Mouse (Mus musculus) testis, adult 2 months (tissue): Measurements from ENCODE around the gene Gm2a. TPM values are rescaled to one million over a fixed set of nuclear protein-coding genes. Genes with fewer than 3 reads are reported as not detected.

Source experiments
- H3K27ac ChIP-seq: fragments of 200-500 bp; 2 replicates; pipeline ENCODE4 v1.5.1; 2012; ENCODE audit warnings: low read depth, low read length; ENCODE audit not compliant: control insufficient read depth, insufficient read depth
- H3K27me3 ChIP-seq: fragments of 200-500 bp; 2 replicates; pipeline ENCODE4 v1.6.1; 2012; ENCODE audit warnings: mild to moderate bottlenecking, low read length, moderate library complexity; ENCODE audit not compliant: control insufficient read depth, insufficient read depth
- H3K36me3 ChIP-seq: fragments of 200-500 bp; 2 replicates; pipeline ENCODE4 v1.6.1; 2012; ENCODE audit warnings: mild to moderate bottlenecking, low read length; ENCODE audit not compliant: control insufficient read depth, insufficient read depth
- H3K4me1 ChIP-seq: fragments of 200-500 bp; 2 replicates; pipeline ENCODE4 v1.6.1; 2012; ENCODE audit warnings: low read length; ENCODE audit not compliant: control insufficient read depth, insufficient read depth
- H3K4me3 ChIP-seq: fragments of 200-500 bp; 2 replicates; pipeline ENCODE4 v1.5.1; 2012; ENCODE audit warnings: low read depth, mild to moderate bottlenecking, low read length, moderate library complexity, mixed read lengths; ENCODE audit not compliant: control insufficient read depth
- CTCF ChIP-seq: fragments of 200-500 bp; IDR thresholded peaks from 2 replicates; pipeline ENCODE4 v1.5.1; 2012; ENCODE audit warnings: low read depth, mild to moderate bottlenecking, inconsistent platforms, low read length, moderate library complexity; ENCODE audit not compliant: control insufficient read depth, insufficient read depth, insufficient replicate concordance
- POLR2A ChIP-seq: fragments of 200-500 bp; IDR thresholded peaks from 2 replicates; pipeline ENCODE4 v1.6.1; 2012; ENCODE audit warnings: low read depth, mild to moderate bottlenecking, inconsistent platforms, low read length, moderate library complexity; ENCODE audit not compliant: control insufficient read depth
- polyA plus RNA-seq: library from polyadenylated mRNA; depleted of rRNA; stranded (reverse); fragments of >200 nt; gene quantifications from 2 replicates; pipeline ENCODE4 v1.2.3, GENCODE M21; 2012

Gm2a gene
- polyA plus RNA-seq, 1 experiment, result 137 TPM

- Histone ChIP-seq H3K4me3 (no peak overlapping the region), H3K27ac (peak overlapping the region; percentile 30; the same call in 1 of the 2 replicates), H3K27me3 (no peaks in the 10 kb centered on the region), H3K36me3 (no peaks in the 10 kb centered on the region), H3K4me1 (peaks cover 2% of the 10 kb centered on the region; the same call in 1 of the 2 replicates)
- TF ChIP-seq POLR2A, result no peak
- TF ChIP-seq CTCF, result no peak
Observed at GRCm38 (mm10) chr11:55120279-55120678, 22.4 kb downstream of the Gm2a start.

DNA sequence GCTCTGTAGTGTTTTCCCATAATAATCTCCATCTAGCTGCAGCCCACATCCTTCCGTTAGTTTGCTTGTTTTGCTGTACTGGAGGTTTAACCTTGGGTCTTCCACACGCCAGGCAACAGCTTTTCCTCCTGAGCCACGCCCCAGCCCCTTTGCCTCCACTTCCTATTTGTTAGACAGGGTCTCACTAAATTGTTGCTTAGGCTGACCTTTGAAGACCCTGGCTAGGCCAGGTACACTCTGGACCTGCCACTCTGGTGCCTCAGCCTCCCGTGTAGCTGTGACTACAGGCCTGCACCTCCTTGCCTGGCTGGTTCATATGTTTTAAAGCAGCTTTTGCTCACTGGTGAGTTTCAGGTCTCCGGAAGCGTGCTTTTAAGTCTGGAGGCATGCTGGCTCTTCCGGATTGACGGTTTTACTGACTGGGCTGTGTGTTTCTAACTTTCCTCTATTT is 22.9 kb downstream of the Gm2a start:
- H3K4me3 ChIP-seq, result no peak overlapping the region
- no peak for TF ChIP-seq CTCF
- no peak for TF ChIP-seq POLR2A
- H3K27ac ChIP-seq, result peak overlapping the region; percentile 71
- peaks cover 2% of the 10 kb centered on the region; the same call in 1 of the 2 replicates for H3K4me1 ChIP-seq
- H3K36me3 ChIP-seq, result no peaks in the 10 kb centered on the region
- H3K27me3 ChIP-seq, result no peaks in the 10 kb centered on the region

GRCm38 (mm10) chr11:55121430-55121829 is 23.5 kb downstream of the Gm2a start:
- Histone ChIP-seq H3K36me3 (no peaks in the 10 kb centered on the region), H3K4me3 (no peak overlapping the region), H3K4me1 (peaks cover 2% of the 10 kb centered on the region; the same call in 1 of the 2 replicates), H3K27me3 (no peaks in the 10 kb centered on the region), H3K27ac (peak overlapping the region; percentile 71; the same call in 1 of the 2 replicates)
- TF ChIP-seq CTCF, result no peak
- TF ChIP-seq POLR2A, result no peak

GRCm38 (mm10) chr11:55126663-55127062 is 28.7 kb downstream of the Gm2a start:
- no peak overlapping the region for H3K27ac ChIP-seq
- peaks cover 6% of the 10 kb centered on the region for H3K4me1 ChIP-seq
- TF ChIP-seq CTCF (no peak), POLR2A (no peak)
- H3K4me3 ChIP-seq, result no peak overlapping the region
- no peaks in the 10 kb centered on the region for H3K36me3 ChIP-seq
- no peaks in the 10 kb centered on the region for H3K27me3 ChIP-seq

DNA sequence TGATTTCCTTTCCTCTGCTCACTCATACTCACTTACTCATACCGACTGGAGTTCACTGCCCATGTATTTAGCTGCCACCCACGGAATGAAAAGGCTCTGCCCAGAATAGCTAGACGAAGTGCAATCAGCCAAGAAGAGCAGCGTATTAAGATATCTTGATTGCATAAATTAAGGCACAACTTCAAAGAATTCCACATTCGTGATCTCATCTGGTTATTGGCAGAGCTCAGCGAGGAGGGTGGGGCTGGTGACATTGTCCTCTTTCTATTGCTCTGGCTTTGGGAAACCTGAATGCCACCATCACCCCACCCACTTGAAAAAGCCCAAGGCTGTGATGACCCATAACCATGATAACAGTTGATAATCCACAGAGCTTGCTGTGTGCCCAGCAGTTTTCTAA is 30.0 kb downstream of the Gm2a start:
- Histone ChIP-seq H3K4me1 (peaks cover 6% of the 10 kb centered on the region), H3K27ac (no peak overlapping the region), H3K4me3 (no peak overlapping the region), H3K27me3 (no peaks in the 10 kb centered on the region), H3K36me3 (no peaks in the 10 kb centered on the region)
- TF ChIP-seq POLR2A (no peak), CTCF (no peak)

DNA sequence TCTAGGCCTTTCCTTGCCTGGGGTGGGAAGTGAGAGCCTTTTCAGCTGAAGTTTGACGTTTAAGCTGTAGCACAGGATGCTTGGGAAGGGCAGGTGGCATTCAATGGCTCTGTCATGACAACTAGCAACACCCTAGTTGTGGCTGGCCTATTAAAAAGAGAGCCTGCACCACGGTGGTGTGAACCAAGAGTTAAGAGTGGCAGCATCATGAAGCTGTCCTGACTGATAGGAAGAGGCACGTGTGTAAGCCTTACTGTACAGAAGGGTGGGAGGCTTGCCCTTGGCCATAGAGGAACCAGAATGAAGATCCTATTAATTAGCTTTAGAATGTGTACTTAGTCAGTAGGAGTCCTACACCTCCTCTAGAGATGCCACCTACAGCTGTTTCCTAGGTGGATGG is 30.5 kb downstream of the Gm2a start:
- no peaks in the 10 kb centered on the region for H3K36me3 ChIP-seq
- H3K4me1 ChIP-seq, result peaks cover 6% of the 10 kb centered on the region
- no peaks in the 10 kb centered on the region for H3K27me3 ChIP-seq
- no peak for TF ChIP-seq POLR2A
- TF ChIP-seq CTCF, result no peak
- no peak overlapping the region for H3K4me3 ChIP-seq
- no peak overlapping the region for H3K27ac ChIP-seq

- Histone ChIP-seq H3K36me3 (no peaks in the 10 kb centered on the region), H3K4me1 (peaks cover 6% of the 10 kb centered on the region), H3K27me3 (no peaks in the 10 kb centered on the region), H3K27ac (no peak overlapping the region), H3K4me3 (no peak overlapping the region)
- TF ChIP-seq POLR2A (no peak), CTCF (no peak)
Observed at GRCm38 (mm10) chr11:55131077-55131742, 33.3 kb downstream of the Gm2a start.

GRCm38 (mm10) chr11:55131946-55132345 is 34.0 kb downstream of the Gm2a start:
- Histone ChIP-seq H3K4me3 (no peak overlapping the region), H3K27me3 (no peaks in the 10 kb centered on the region)
- TF ChIP-seq CTCF (no peak), POLR2A (no peak)

More at GRCm38 (mm10) chr11:55131946-55132345, 34.0 kb downstream of the Gm2a start:
- Histone ChIP-seq H3K4me1 (peaks cover 6% of the 10 kb centered on the region), H3K36me3 (no peaks in the 10 kb centered on the region), H3K27ac (no peak overlapping the region)
